Mouse (Mus musculus): Measurements from ENCODE around the gene Ifi35. TPM values are rescaled to one million over a fixed set of nuclear protein-coding genes. Genes with fewer than 3 reads are reported as not detected.
"Not testable (repeated sequence)": the region's sequence is repeated elsewhere in the genome, so short reads cannot be mapped to it uniquely, and the experiment has no call there.

Ifi35 gene
- polyA plus RNA-seq, 1 experiment: 50.6 TPM

DNA sequence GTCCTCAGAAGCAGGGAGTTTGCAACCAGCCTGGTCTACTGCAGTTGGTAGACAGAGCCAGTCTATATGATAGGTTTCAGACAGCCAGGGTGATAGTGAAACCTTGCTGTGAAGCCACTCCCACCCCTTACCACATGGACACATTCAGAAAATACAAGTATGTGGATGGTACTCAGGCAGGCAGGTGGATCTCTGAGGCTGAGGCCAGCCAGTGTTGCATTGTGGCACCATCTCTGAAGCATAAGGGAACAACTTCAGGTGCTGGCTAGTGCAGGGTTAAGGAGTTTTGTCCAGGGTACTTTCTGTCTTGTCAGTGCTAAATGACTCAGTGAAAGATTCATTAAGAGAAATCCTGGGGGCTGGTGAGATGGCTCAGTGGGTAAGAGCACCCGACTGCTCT, 1.9 kb upstream of the Ifi35 start:
- H3K4me1 ChIP-seq (ENCODE audit: control insufficient read depth, insufficient read depth, low read length): peaks cover 11% of the 10 kb centered on the region
- TF ChIP-seq CTCF (IDR thresholded peaks at IDR 0.05; ENCODE audit: low read depth, low read length): no peak
- no peak for TF ChIP-seq POLR2A (IDR thresholded peaks at IDR 0.05; ENCODE audit: borderline replicate concordance, low read depth, low read length)
- H3K27ac ChIP-seq (ENCODE audit: insufficient read depth, low read depth, low read length): no peak overlapping the region
- H3K4me3 ChIP-seq (ENCODE audit: insufficient read depth, low read length): no peak overlapping the region

DNA sequence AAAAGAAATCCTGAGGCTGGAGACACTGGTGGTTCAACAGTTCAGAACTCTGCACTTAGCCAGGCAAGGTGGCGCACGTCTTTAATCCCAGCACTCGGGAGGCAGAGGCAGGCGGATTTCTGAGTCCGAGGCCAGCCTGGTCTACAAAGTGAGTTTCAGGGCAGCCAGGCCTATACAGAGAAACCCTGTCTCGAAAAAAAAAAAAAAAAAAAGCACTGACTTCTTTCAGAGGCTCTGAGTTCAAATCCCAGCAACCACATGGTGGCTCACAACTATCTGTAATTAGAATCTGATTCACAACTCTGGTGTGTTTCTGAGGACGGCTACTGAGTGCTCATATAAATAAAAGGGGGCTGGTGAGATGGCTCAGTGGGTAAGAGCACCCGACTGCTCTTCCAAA, 1.3 kb upstream of the Ifi35 start:
- peaks cover 16% of the 10 kb centered on the region for H3K4me1 ChIP-seq (ENCODE audit: control insufficient read depth, insufficient read depth, low read length)

DNA sequence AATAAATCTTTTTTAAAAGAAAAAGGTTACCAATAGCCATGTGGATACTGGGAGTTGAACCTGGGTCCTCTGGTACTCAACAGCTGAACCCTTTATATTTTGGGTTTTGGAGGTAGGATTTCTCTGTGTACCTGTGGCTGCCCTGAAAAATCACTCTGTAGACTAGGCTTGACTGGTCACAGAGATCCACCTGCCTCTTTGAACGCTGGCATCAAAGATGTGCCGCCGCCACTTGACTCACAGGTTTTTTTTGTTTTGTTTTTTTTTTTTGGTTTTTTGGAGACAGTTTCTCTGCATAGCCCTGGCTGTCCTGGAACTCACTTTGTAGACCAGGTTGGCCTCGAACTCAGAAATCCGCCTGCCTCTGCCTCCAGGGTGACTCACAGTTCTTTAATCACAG, 421 bp upstream of the Ifi35 start:
- Histone ChIP-seq H3K4me3 (ENCODE audit: insufficient read depth, low read length) (no peak overlapping the region), H3K4me1 (ENCODE audit: control insufficient read depth, insufficient read depth, low read length) (peaks cover 22% of the 10 kb centered on the region), H3K27ac (ENCODE audit: insufficient read depth, low read depth, low read length) (no peak overlapping the region)
- TF ChIP-seq CTCF (IDR thresholded peaks at IDR 0.05; ENCODE audit: low read depth, low read length): no peak
- TF ChIP-seq POLR2A (IDR thresholded peaks at IDR 0.05; ENCODE audit: borderline replicate concordance, low read depth, low read length): no peak

More for the DNA sequence above, 1.3 kb upstream of the Ifi35 start:
- H3K4me3 ChIP-seq (ENCODE audit: insufficient read depth, low read length); H3K27ac ChIP-seq (ENCODE audit: insufficient read depth, low read depth, low read length): not testable (repeated sequence)

DNA sequence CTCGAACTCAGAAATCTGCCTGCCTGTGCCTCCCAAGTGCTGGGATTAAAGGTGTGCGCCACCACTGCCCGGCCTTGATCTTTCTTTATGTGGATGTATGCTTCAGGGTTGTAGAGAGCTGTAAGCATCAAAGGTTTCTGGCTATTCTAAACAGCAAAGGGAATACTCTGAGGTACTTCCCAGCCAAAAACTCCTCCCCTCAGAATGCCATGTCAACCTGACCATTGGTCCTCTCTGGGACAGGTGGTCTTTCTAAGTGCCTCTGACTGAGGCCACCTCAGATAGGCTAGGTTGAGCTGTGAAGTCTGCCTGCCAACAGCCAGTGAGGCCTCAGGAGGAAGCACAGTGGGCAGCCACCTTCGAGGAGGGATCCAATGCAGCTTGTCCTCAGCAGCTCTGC, 692 bp downstream of the Ifi35 start:
- H3K4me3 ChIP-seq (ENCODE audit: insufficient read depth, low read length): peak overlapping the region; percentile 88
- H3K4me1 ChIP-seq (ENCODE audit: control insufficient read depth, insufficient read depth, low read length): peaks cover 15% of the 10 kb centered on the region

DNA sequence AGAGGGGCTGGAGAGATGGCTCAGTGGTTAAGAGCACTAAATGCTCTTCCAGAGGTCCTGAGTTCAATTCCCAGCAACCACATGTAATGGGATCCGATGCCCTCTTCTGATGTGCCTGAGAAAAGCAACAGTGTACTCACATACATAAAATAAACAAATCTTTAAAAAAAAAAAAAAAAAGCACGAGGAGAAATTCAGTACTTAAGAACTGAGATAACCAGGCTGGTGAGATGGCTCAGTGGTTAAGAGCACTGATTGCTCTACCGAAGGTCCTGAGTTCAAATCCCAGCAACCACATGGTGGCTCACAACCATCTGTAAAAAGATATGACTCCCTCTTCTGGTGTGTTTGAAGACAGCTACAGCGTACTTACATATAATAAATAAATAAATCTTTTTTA, 1.4 kb downstream of the Ifi35 start:
- H3K4me3 ChIP-seq (ENCODE audit: insufficient read depth, low read length); H3K27ac ChIP-seq (ENCODE audit: insufficient read depth, low read depth, low read length): not testable (repeated sequence)
- peaks cover 13% of the 10 kb centered on the region for H3K4me1 ChIP-seq (ENCODE audit: control insufficient read depth, insufficient read depth, low read length)

More for the DNA sequence above, 692 bp downstream of the Ifi35 start:
- H3K27ac ChIP-seq (ENCODE audit: insufficient read depth, low read depth, low read length): peak overlapping the region; percentile 57
- TF ChIP-seq CTCF (IDR thresholded peaks at IDR 0.05; ENCODE audit: low read depth, low read length): no peak
- TF ChIP-seq POLR2A (IDR thresholded peaks at IDR 0.05; ENCODE audit: borderline replicate concordance, low read depth, low read length): no peak

DNA sequence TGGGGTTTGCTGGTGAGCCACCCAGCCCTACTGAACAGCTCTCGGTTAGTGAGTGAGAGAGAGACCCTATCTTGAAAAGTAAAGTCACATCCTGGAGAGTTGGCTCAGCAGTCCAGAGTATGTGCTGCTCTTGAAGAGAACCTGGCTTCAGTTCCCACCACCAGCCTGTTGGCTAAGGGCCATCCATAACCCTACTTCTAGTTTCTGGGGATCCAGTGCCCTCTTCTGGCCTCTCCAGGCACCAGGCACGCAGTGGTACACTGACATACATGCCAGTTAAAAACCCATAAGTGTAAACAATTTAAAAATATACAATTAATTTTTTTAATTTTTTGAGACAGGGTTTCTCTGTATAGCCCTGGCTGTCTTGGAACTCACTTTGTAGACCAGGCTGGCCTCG, 2.2 kb downstream of the Ifi35 start:
- TF ChIP-seq POLR2A (IDR thresholded peaks at IDR 0.05; ENCODE audit: borderline replicate concordance, low read depth, low read length) (no peak), CTCF (IDR thresholded peaks at IDR 0.05; ENCODE audit: low read depth, low read length) (peak; percentile 52; the same call in 1 of the 2 replicates)
- Histone ChIP-seq H3K4me1 (ENCODE audit: control insufficient read depth, insufficient read depth, low read length) (peaks cover 13% of the 10 kb centered on the region), H3K4me3 (ENCODE audit: insufficient read depth, low read length) (no peak overlapping the region), H3K27ac (ENCODE audit: insufficient read depth, low read depth, low read length) (no peak overlapping the region)

DNA sequence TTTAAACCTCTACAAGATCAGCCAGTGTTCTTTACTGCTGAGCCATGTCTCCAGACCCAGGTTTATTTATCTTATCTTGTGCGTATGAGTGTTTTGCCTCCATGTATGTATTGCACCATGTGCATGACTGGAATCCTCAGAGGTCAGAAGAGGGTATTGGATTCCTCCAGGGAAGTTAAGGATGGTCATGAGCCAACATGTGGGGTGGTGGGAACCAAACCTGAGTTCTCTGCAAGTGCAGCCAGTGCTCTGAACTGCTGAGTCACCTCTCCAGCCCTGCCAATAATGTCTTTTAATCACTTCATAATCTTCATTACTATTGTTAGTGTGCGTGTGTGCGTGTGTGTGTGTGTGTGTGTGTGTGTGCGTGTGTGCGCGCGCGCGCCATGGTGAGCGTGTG, 3.3 kb downstream of the Ifi35 start:
- H3K4me1 ChIP-seq (ENCODE audit: control insufficient read depth, insufficient read depth, low read length): peaks cover 13% of the 10 kb centered on the region
- TF ChIP-seq POLR2A (IDR thresholded peaks at IDR 0.05; ENCODE audit: borderline replicate concordance, low read depth, low read length) (no peak), CTCF (IDR thresholded peaks at IDR 0.05; ENCODE audit: low read depth, low read length) (no peak)
- no peak overlapping the region for H3K4me3 ChIP-seq (ENCODE audit: insufficient read depth, low read length)
- no peak overlapping the region for H3K27ac ChIP-seq (ENCODE audit: insufficient read depth, low read depth, low read length)

DNA sequence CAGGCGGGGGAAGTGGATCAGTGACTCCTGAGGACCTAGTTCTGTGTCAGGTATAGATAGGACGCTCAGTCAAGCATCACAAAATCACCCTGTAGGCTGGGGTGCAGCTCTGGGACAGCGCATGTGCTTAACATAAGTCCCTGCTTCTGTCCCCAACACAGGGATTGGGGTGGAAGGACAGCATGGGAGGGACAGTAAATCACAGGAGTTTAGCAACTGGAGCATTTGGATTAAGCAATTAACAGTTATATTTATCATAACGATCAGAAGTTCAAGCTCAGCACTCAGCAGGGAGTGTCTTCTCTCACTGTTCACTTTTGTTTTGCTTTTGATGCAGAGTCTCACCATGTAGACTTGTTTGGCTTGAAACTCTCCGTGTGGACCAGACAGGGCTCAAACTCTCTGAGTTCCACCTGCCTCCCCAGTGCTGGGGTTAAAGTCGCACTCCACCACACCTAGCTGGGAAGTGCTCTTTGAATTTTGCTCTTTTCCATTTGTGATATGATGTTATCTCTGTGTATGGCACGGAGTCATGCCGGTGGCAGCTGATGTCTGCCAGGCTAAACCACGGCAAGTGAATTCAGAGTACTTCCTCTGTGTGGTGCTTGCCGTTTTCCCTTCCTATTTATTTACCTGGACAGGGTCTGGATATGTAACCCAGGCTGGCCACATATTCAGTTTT, 4.0 kb downstream of the Ifi35 start:
- Histone ChIP-seq H3K4me3 (ENCODE audit: insufficient read depth, low read length) (no peak overlapping the region), H3K27ac (ENCODE audit: insufficient read depth, low read depth, low read length) (no peak overlapping the region), H3K4me1 (ENCODE audit: control insufficient read depth, insufficient read depth, low read length) (peaks cover 13% of the 10 kb centered on the region)
- TF ChIP-seq POLR2A (IDR thresholded peaks at IDR 0.05; ENCODE audit: borderline replicate concordance, low read depth, low read length): no peak

DNA sequence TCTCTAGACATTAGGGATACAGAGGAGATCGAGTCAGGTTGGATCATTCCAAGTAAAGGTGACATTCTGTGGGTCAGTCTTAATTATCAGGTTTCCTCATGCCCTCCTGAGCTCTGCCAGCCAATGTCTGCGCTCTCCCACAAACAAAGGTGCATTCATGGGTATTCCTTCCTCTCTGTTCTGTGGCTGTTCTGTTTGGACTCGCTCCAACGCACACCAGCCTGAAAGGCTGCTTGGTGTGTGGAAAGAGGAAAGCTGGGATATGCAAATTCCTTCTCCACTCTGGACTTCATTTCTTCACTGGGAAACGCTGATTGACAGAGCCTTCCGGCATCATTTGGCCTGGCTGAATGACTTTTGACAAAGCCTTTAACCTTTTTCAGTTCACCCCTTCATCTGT, 6.5 kb downstream of the Ifi35 start:
- no peak overlapping the region for H3K4me3 ChIP-seq (ENCODE audit: insufficient read depth, low read length)
- TF ChIP-seq POLR2A (IDR thresholded peaks at IDR 0.05; ENCODE audit: borderline replicate concordance, low read depth, low read length) (no peak), CTCF (IDR thresholded peaks at IDR 0.05; ENCODE audit: low read depth, low read length) (no peak)
- peaks cover 13% of the 10 kb centered on the region for H3K4me1 ChIP-seq (ENCODE audit: control insufficient read depth, insufficient read depth, low read length)
- no peak overlapping the region for H3K27ac ChIP-seq (ENCODE audit: insufficient read depth, low read depth, low read length)

DNA sequence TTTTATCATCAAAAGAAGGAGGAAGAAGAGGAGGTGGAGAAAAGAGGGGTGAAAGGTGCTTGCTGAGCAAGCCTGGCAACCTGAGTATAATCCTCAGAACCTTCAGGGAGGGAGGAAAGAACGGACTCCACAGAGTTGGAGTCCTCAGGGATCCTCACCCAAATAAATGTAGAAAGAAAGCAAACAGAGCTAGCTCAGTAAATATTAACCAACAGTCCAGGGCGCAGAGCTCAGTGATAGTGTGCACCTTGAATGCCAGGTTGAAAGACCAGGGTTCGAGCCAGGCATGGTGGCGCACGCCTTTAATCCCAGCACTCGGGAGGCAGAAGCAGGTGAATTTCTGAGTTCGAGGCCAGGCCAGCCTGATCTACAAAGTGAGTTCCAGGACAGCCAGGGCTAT, 7.4 kb downstream of the Ifi35 start:
- TF ChIP-seq CTCF (IDR thresholded peaks at IDR 0.05; ENCODE audit: low read depth, low read length) (no peak), POLR2A (IDR thresholded peaks at IDR 0.05; ENCODE audit: borderline replicate concordance, low read depth, low read length) (no peak)

DNA sequence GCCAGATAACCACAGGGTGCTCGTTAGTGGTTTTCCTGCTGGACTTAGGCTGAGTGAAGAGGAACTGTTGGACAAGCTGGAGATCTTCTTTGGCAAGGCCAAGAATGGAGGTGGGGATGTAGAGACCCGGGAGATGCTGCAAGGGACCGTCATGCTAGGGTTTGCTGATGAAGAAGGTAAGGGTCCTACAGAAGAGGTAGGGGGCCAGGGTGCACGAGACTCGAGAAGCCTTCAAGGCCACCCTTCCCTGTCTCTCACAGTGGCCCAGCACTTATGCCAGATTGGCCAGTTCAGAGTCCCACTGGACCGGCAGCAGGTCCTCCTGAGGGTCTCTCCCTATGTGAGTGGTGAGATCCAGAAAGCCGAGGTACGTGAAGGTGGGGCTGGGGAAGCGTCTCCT, 9.4 kb downstream of the Ifi35 start:
- TF ChIP-seq POLR2A (IDR thresholded peaks at IDR 0.05; ENCODE audit: borderline replicate concordance, low read depth, low read length): no peak
- no peak for TF ChIP-seq CTCF (IDR thresholded peaks at IDR 0.05; ENCODE audit: low read depth, low read length)
- H3K4me3 ChIP-seq (ENCODE audit: insufficient read depth, low read length): no peak overlapping the region
- H3K4me1 ChIP-seq (ENCODE audit: control insufficient read depth, insufficient read depth, low read length): peaks cover 5% of the 10 kb centered on the region
- H3K27ac ChIP-seq (ENCODE audit: insufficient read depth, low read depth, low read length): no peak overlapping the region

More for the DNA sequence above, 7.4 kb downstream of the Ifi35 start:
- Histone ChIP-seq H3K4me1 (ENCODE audit: control insufficient read depth, insufficient read depth, low read length) (peaks cover 10% of the 10 kb centered on the region), H3K27ac (ENCODE audit: insufficient read depth, low read depth, low read length) (no peak overlapping the region), H3K4me3 (ENCODE audit: insufficient read depth, low read length) (no peak overlapping the region)
